Mouse (Mus musculus) megakaryocyte, embryonic 14.5 days (primary cell): ENCODE results near the gene Tenm3.

Source experiments
- FLI1 ChIP-seq: IDR thresholded peaks from 2 replicates; pipeline ENCODE4 v1.6.1; 2012; ENCODE audit warnings: low read length, inconsistent platforms, mixed read lengths
- GATA1 ChIP-seq: IDR thresholded peaks from 3 replicates; pipeline ENCODE4 v1.6.1; 2012; ENCODE audit warnings: mixed read lengths, low read length, inconsistent platforms, borderline replicate concordance

GRCm38 (mm10) chr8:48740951-48741350 lies 102.8 kb downstream of the Tenm3 start:
- TF ChIP-seq FLI1 (no peak), GATA1 (no peak)
